Mouse (Mus musculus): ENCODE data around the gene Cpd.

Cpd gene

DNA sequence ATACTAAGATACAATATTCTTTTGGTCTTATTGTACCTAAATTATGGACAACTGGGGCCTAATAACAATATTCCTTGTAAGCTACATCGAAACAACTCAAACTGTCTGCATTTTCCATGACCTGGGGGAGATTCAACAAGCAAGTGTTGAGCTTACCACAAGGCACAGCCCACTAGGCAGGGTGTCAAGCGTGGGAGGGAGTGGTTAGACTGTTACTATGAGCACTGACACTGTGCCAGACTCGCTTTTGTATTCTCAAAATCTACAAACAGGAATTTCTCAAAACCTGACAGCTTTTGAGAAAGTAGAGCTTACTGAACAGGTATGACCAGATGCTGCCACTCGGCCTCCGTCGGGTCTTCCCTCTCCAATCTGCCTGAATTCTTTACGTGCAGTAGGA is 55.5 kb downstream of the Cpd start:
- DNase-seq (ENCODE audit: low spot score in 2 of 2): no peak

GRCm38 (mm10) chr11:76789252-76789651 is 57.6 kb downstream of the Cpd start:
- no peak for DNase-seq (ENCODE audit: low spot score in 2 of 2)

GRCm38 (mm10) chr11:76775533-76775932 is 71.3 kb downstream of the Cpd start:
- no peak for DNase-seq (ENCODE audit: low spot score in 2 of 2)

DNA sequence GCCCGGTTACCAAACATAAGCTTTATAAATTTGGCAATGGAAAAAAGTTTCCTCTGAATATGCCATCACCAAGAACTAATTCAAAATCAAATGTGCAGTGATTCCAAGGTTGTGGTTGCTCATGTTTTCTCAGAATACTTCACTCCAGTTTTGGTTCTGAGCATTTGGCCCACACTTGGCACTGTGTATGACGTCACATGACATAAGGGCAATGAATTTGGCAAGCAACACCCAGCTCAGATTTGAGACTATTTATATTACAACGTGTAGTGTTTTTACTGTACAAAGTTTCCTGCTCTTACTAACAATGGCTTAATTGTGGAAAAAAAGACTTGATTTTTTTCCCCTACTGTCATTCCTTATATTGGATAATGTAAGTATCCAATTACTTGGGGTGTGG is 73.0 kb downstream of the Cpd start:
- no peak for DNase-seq (ENCODE audit: low spot score in 2 of 2)

GRCm38 (mm10) chr11:76770566-76770965 is 76.3 kb downstream of the Cpd start:
- no peak for DNase-seq (ENCODE audit: low spot score in 2 of 2)

DNA sequence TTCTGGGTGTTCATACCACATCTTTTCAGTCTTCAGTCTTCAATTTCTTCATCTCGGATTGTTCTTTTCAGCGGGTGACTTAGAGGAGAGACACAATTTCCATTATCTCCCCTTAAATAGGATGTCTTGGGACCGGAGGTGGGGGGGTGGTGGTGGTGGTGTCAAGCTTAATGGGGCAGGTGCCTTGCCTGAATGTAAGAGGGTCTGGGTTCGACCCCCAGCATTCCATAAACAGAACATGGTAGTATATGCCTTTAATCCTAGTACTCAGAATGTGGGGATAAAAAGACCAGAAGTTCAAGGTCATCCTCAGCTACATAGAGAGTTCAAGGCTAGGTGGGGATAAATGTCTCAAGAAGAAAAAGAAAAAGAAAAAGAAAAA is 83.1 kb downstream of the Cpd start:
- DNase-seq (ENCODE audit: low spot score in 2 of 2): no peak

- DNase-seq (ENCODE audit: low spot score in 2 of 2): peak; percentile 71 to 88
Observed at GRCm38 (mm10) chr11:76763053-76763740, 83.6 kb downstream of the Cpd start, which contains the start of gene Gosr1. Gene Gosr1 (minus strand): TSS chr11:76763579.

DNA sequence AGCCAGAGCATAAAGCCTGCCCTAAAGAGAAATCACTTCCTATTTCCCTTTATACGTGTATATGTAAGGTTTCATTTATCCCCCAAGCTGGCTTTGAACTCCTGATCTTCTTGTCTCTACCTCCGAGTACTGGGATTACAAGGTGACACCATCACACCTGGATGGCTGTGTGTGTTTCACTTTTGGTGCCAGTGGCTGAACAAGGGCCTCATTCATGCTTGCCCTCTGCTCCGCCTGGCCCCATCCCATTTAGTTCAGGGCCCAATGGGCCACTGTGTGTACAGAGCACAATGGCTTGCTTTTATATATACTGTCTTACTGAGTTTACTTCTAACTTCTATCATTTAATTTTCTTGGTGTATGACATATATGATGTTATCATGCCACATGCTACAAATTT is 94.5 kb downstream of the Cpd start:
- DNase-seq (ENCODE audit: low spot score in 2 of 2): no peak

DNA sequence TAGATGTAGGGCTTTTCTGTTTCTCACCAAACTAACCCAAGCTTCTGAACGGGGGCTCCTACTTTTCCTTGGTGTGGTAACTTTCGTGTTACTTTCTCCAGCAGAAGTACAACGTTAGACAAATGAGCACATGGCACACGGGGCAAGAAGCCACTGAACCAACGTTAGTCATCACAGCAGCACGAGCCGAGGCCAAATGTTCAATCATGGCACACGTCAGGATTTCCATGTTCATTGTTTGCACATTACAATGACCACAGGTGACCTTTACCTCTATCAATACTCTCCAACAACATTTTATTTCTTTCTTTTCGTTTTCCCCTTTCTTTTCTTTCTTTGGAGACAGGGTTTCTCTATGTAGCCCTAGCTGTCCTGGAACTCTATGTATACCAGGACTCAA is 98.0 kb downstream of the Cpd start:
- no peak for DNase-seq (ENCODE audit: low spot score in 2 of 2)

DNA sequence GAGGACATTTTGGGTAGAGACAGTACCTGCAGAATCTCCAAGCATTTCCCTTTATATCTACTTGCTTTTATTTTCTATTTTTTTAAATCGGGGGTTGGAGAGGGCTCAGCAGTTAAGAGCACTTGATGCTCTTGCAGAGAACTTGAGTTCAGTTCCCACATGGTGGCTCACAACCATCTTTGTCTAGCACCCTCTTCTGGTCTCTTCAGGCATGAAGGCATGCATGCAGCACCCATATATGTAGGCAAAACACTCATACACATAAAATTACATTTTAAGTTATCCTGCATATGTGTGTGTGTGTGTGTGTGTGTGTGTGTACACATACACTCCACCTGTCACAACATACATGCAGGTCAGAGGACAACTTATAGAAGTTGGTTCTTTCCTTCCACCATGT is 100.9 kb downstream of the Cpd start:
- no peak for DNase-seq (ENCODE audit: low spot score in 2 of 2)

DNA sequence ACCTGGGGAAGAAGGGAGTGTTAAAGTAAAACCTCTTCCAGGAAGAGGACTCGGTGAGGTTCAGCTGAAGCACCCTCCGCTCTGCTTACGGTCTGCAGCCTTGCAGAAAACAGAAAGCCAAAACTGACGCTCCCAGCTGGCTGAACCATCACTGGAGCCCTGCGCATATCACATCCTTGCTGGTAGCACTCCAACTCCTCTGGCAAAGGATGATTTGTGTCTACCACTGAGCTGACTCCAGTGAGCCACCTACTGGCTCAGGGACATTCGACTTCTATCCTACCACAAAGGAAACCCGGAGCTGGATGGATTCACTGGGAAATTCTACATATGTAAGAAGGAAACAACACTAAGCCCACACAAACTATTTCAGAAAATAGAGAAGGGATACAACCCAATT is 102.3 kb downstream of the Cpd start:
- peak; percentile 4 to 14 for DNase-seq (ENCODE audit: low spot score in 2 of 2)

- no peak for DNase-seq (ENCODE audit: low spot score in 2 of 2)
Observed at GRCm38 (mm10) chr11:76742511-76742910, 104.3 kb downstream of the Cpd start.

DNA sequence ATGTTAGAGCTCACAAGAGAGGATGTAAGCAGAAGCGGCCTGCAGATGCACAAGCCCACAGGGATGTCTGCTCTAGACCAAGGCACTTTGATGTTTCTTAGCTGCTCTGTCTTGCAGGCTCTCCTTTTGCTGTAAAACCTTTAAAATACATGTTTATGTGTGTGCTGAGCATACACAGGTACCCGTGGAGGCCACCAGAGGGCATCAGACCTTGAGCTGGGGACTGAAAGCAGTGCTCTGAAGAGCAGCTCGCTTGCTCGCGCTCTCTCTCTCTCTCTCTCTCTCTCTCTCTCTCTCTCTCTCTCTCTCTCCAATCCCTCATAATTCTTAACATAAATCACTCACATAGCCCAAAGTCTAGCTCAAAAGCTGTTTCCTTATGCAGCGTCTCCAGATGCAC is 107.7 kb downstream of the Cpd start:
- DNase-seq (ENCODE audit: low spot score in 2 of 2): no peak

GRCm38 (mm10) chr11:76735753-76736324 is 111.0 kb downstream of the Cpd start:
- no peak for DNase-seq (ENCODE audit: low spot score in 2 of 2)

DNA sequence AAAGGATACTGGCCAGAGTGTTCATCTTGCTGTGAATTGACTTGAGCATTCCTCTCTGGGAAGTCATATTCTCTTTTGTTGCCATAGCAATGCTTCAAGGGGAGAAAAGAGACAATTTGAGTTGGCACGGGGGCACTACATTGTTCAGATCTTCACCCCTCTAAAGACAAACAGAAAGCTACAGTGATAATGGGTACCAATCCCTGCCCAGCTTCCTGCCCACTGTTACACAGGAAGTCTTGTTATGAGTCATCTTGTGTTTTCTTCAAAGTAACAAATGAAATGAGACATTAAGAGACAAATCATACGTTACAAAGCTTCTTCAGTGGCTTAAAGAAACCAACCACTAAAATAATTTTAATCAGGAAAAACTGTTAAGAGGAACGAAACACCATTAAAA is 112.3 kb downstream of the Cpd start:
- no peak for DNase-seq (ENCODE audit: low spot score in 2 of 2)

DNA sequence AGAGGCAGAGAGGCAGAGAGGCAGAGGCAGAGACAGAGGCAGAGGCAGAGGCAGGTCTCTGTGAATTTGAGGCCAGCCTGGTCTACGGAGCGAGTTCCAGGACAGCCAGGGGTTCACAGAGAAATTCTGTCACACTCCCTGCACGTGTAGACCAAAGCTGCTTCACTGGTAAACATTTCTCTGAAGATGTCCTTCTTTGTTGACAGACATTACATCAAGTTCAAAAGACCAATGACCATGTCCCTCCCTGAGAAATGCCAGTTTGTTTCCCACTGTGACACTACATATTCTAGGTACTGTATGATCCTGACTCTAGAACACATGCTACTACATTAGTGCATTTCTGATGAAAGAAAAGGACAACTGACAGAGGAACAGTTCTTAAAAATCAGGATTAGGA is 116.2 kb downstream of the Cpd start:
- no peak for DNase-seq (ENCODE audit: low spot score in 2 of 2)

Data from frontal cortex, postnatal 25 days (tissue).